Comparison of ENCODE assay signal across 8 mouse cellular contexts in genomic region chr7:130977794-130978521, GRCm38 (mm10). TPM values are rescaled to one million over a fixed set of nuclear protein-coding genes. Genes with fewer than 3 reads are reported as not detected.
DNase-seq lines count a peak whose midpoint lies in the region; ATAC-seq lines count a peak whose summit lies in the region.

No protein-coding gene starts in this region.

- intact Hi-C loops in left cerebral cortex, postnatal 4 days (cut with DNase I), result no loop called here

- no peak overlapping the region for H3K4me2 ChIP-seq in midbrain, embryonic 16.5 days (ENCODE audit: low read length)

- no peak overlapping the region for H3K27ac ChIP-seq in midbrain, embryonic 16.5 days (ENCODE audit: low read length)

- H3K27me3 ChIP-seq in midbrain, embryonic 16.5 days (ENCODE audit: control insufficient read depth, insufficient read depth, low read depth, low read length), result no peaks in the 10 kb centered on the region

- H3K9ac ChIP-seq in midbrain, embryonic 16.5 days (ENCODE audit: low read depth, low read length), result no peak overlapping the region

- no peaks in the 10 kb centered on the region for H3K36me3 ChIP-seq in midbrain, embryonic 16.5 days (ENCODE audit: control insufficient read depth, insufficient read depth, low read length)

- 48% methylated on average over 5 of the region's 5 CpGs for WGBS in midbrain, embryonic 16.5 days

- peak; percentile 93 to 97 for DNase-seq in adrenal gland, adult (ENCODE audit: inconsistent age in 2 of 2, low spot score in 1 of 2)
- DNase-seq in cerebellum, postnatal 25 days, result peak; percentile 90 to 93
- DNase-seq in heart, adult 18-20 months, result peak; percentile 94 to 96
- peak; percentile 94 for DNase-seq in kidney, adult 9 months
- peak; percentile 82 for DNase-seq in left cerebral cortex, postnatal 4 days
- DNase-seq in urinary bladder, postnatal 4 days (ENCODE audit: low spot score in 2 of 2), result peak; percentile 81 to 85
- DNase-seq in T-cell, adult 2 months (ENCODE audit: low spot score), result no peak

- H3K9me3 ChIP-seq in midbrain, embryonic 16.5 days (replicated peaks; ENCODE audit: control insufficient read depth, low read length, poor library complexity, severe bottlenecking), result no peaks in the 10 kb centered on the region

- 0 out of 2 replicates have a peak, but pooled peaks cover 3% of the 10 kb centered on the region for H3K4me1 ChIP-seq in midbrain, embryonic 16.5 days (ENCODE audit: control insufficient read depth, insufficient read depth, low read length)

- peak; percentile 56 for ATAC-seq in midbrain, embryonic 16.5 days

- H3K4me3 ChIP-seq in midbrain, embryonic 16.5 days (ENCODE audit: low read depth, low read length), result no peak overlapping the region

RNA-seq across cellular contexts. Expression of gene Htra1, which starts 42.0 kb away (rescaled TPM):
- 100 to 1,000 TPM; 109 to 122 TPM for total RNA-seq in heart, adult 18-20 months (2021)
- 10 to 100 TPM; 45.2 to 48.8 TPM for total RNA-seq in left cerebral cortex, postnatal 4 days (2021)
- polyA plus RNA-seq in midbrain, embryonic 16.5 days (2015; fragmentation: Nextera tagmentation; extraction: Ambion mirVana), result 15.5 and 15.6 TPM in 2 replicates

RNA-seq across cellular contexts. Expression of gene Dmbt1, which starts 53.9 kb away (rescaled TPM):
- 1 to 10 TPM in 1 of 2 experiments, not detected in 1; 1.4 TPM for total RNA-seq in heart, adult 18-20 months (2021)
- under 1 TPM in 1 of 2 experiments, not detected in 1; 0.06 TPM for total RNA-seq in left cerebral cortex, postnatal 4 days (2021)
- polyA plus RNA-seq in midbrain, embryonic 16.5 days (2015; fragmentation: Nextera tagmentation; extraction: Ambion mirVana), result not detected in 2 replicates
